Mouse (Mus musculus) ovary, adult 18-20 months (tissue): Measurements from ENCODE around the gene Mrpl28.
"Not testable (repeated sequence)": the region's sequence is repeated elsewhere in the genome, so short reads cannot be mapped to it uniquely, and the experiment has no call there.

Experiments
- DNase-seq: peaks from one replicate; pipeline ENCODE4 v3.0.0; 2022; ENCODE audit warnings: low spot score, mixed read lengths

Gene Mrpl28

DNA sequence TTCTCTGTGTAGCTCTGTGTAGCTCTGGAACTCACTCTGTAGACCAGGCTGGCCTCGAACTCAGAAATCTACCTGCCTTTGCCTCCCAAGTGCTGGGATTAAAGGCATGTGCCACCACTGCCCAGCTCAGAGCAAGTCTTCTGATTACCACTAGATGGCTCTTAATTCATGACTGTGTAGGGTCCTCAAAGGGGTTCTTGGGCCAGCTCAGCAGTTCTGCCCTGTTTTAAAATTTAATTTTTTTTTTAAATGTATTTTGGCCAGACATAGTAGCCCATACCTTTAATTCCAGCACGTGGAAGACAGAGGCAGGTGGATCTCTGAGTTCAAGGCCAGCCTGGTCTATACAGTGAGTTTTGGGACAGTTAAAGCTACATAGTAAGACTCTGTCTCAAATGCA is 51.9 kb downstream of the Mrpl28 start:
- DNase-seq: not testable (repeated sequence)
